Mouse (Mus musculus): ENCODE data around the gene Calm5.

GRCm38 (mm10) chr13:3894549-3894948 lies 40.6 kb downstream of the Calm5 start:
- no peak for TF ChIP-seq CTCF (conservative IDR thresholded peaks at IDR 0.05; ENCODE audit: insufficient read depth, insufficient read length, low read depth, low read length)
- no peak for TF ChIP-seq POLR2A (IDR thresholded peaks at IDR 0.05; ENCODE audit: low read depth, low read length)

Data from kidney, adult 2 months (tissue).